Comparison of ENCODE assay signal across 8 mouse cellular contexts in the genomic region with DNA sequence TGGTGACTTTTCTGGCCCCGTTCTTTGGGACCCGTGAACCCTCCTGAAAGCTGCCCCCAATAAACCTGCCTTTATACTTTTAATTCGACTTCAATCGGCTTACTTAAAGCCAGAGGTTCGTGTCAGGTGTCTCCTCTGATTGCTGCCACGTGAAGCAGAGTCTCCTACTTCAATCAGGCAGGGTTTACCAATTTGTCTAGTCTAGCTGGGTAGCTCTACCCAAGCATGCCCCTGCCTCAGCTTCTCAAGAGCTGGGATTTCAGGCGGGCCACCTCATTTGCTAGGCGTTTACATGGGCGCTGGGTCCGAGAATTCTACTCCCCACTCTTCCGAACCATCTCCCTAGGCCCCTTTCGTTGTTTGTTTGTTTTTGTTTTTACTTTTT. TPM values are rescaled to one million over a fixed set of nuclear protein-coding genes. Genes with fewer than 3 reads are reported as not detected.
A peak's percentile ranks its signal among the peaks of the same experiment; 100 is the strongest.
DNase-seq lines count a peak whose midpoint lies in the region; ATAC-seq lines count a peak whose summit lies in the region.

No protein-coding gene starts in this region.

- H3K4me3 ChIP-seq in kidney, embryonic 16.5 days (ENCODE audit: low read length) = peak overlapping the region; percentile 32
- peak overlapping the region; percentile 51 for H3K4me3 ChIP-seq in embryonic facial prominence, embryonic 10.5 days
- H3K4me3 ChIP-seq in hindbrain, embryonic 15.5 days = no peak overlapping the region
- no peak overlapping the region for H3K4me3 ChIP-seq in midbrain, embryonic 16.5 days (ENCODE audit: low read depth, low read length)

- no peak for DNase-seq in kidney, adult 9 months
- no peak for DNase-seq in embryonic facial prominence, embryonic 10.5 days (ENCODE audit: low spot score)
- DNase-seq in cerebellum, adult 11 months = no peak
- DNase-seq in adrenal gland, postnatal 14 days = no peak
- no peak for DNase-seq in cerebellum, adult 18-20 months

- H3K9ac ChIP-seq in kidney, embryonic 16.5 days (replicated peaks; ENCODE audit: low read length) = peak overlapping the region; percentile 69; the same call in 1 of the 2 replicates
- no peak overlapping the region for H3K9ac ChIP-seq in hindbrain, embryonic 15.5 days
- peak overlapping the region; percentile 54; the same call in 1 of the 2 replicates for H3K9ac ChIP-seq in midbrain, embryonic 16.5 days (ENCODE audit: low read depth, low read length)

- peak overlapping the region; percentile 63 for H3K4me2 ChIP-seq in kidney, embryonic 16.5 days (replicated peaks; ENCODE audit: low read depth, low read length)
- H3K4me2 ChIP-seq in hindbrain, embryonic 15.5 days = peak overlapping the region; percentile 46
- H3K4me2 ChIP-seq in midbrain, embryonic 16.5 days (ENCODE audit: low read length) = peak overlapping the region; percentile 55

- no peak for ATAC-seq in kidney, embryonic 16.5 days (ENCODE audit: low FRiP score, low TSS enrichment)
- ATAC-seq in hindbrain, embryonic 15.5 days (ENCODE audit: low FRiP score, low read depth) = no peak
- ATAC-seq in midbrain, embryonic 16.5 days = no peak

- no peaks in the 10 kb centered on the region for H3K36me3 ChIP-seq in kidney, embryonic 16.5 days (ENCODE audit: insufficient read depth, low read length)
- H3K36me3 ChIP-seq in embryonic facial prominence, embryonic 10.5 days (replicated peaks) = peaks cover 3% of the 10 kb centered on the region
- H3K36me3 ChIP-seq in hindbrain, embryonic 15.5 days = no peaks in the 10 kb centered on the region
- no peaks in the 10 kb centered on the region for H3K36me3 ChIP-seq in midbrain, embryonic 16.5 days (ENCODE audit: control insufficient read depth, insufficient read depth, low read length)

- no peaks in the 10 kb centered on the region for H3K9me3 ChIP-seq in kidney, embryonic 16.5 days (ENCODE audit: low read length)
- no peaks in the 10 kb centered on the region for H3K9me3 ChIP-seq in embryonic facial prominence, embryonic 10.5 days
- H3K9me3 ChIP-seq in hindbrain, embryonic 15.5 days = no peaks in the 10 kb centered on the region
- H3K9me3 ChIP-seq in midbrain, embryonic 16.5 days (replicated peaks; ENCODE audit: control insufficient read depth, low read length, poor library complexity, severe bottlenecking) = no peaks in the 10 kb centered on the region

- 48% methylated on average over 12 of the region's 12 CpGs for WGBS in kidney, embryonic 16.5 days
- 37% methylated on average over 12 of the region's 12 CpGs for WGBS in embryonic facial prominence, embryonic 10.5 days
- WGBS in hindbrain, embryonic 15.5 days = 50% methylated on average over 12 of the region's 12 CpGs
- 33% methylated on average over 12 of the region's 12 CpGs for WGBS in midbrain, embryonic 16.5 days

- 0 out of 2 replicates have a peak, but pooled peaks cover 2% of the 10 kb centered on the region for H3K27me3 ChIP-seq in kidney, embryonic 16.5 days (ENCODE audit: insufficient read depth, low read length)
- H3K27me3 ChIP-seq in embryonic facial prominence, embryonic 10.5 days (replicated peaks; ENCODE audit: low read depth, poor library complexity, severe bottlenecking) = 0 out of 2 replicates have a peak, but pooled peaks cover 12% of the 10 kb centered on the region
- H3K27me3 ChIP-seq in hindbrain, embryonic 15.5 days = no peaks in the 10 kb centered on the region
- H3K27me3 ChIP-seq in midbrain, embryonic 16.5 days (ENCODE audit: control insufficient read depth, insufficient read depth, low read depth, low read length) = no peaks in the 10 kb centered on the region

- no peak overlapping the region for H3K27ac ChIP-seq in kidney, embryonic 16.5 days (ENCODE audit: low read length)
- peak overlapping the region; percentile 86 for H3K27ac ChIP-seq in embryonic facial prominence, embryonic 10.5 days (replicated peaks)
- no peak overlapping the region for H3K27ac ChIP-seq in hindbrain, embryonic 15.5 days (replicated peaks)
- no peak overlapping the region for H3K27ac ChIP-seq in midbrain, embryonic 16.5 days (ENCODE audit: low read length)

- H3K4me1 ChIP-seq in kidney, embryonic 16.5 days (ENCODE audit: insufficient read depth, low read length) = peaks cover 6% of the 10 kb centered on the region; the same call in 1 of the 2 replicates
- peaks cover 19% of the 10 kb centered on the region for H3K4me1 ChIP-seq in embryonic facial prominence, embryonic 10.5 days
- H3K4me1 ChIP-seq in hindbrain, embryonic 15.5 days (replicated peaks) = peaks cover 16% of the 10 kb centered on the region
- peaks cover 9% of the 10 kb centered on the region for H3K4me1 ChIP-seq in midbrain, embryonic 16.5 days (ENCODE audit: control insufficient read depth, insufficient read depth, low read length)

RNA-seq across cellular contexts. Expression of gene Klhdc4, which starts 21.1 kb away (rescaled TPM):
- polyA plus RNA-seq in kidney, embryonic 16.5 days (2015; fragmentation: Nextera tagmentation; extraction: Ambion mirVana) = 48.4 and 50.1 TPM in 2 replicates
- polyA plus RNA-seq in embryonic facial prominence, embryonic 10.5 days (2016; fragmentation: Nextera tagmentation; extraction: Ambion mirVana) = 67.3 and 71.2 TPM in 2 replicates
- polyA plus RNA-seq in hindbrain, embryonic 15.5 days (2015; fragmentation: Nextera tagmentation; extraction: Ambion mirVana) = 44.1 and 46.5 TPM in 2 replicates
- polyA plus RNA-seq in midbrain, embryonic 16.5 days (2015; fragmentation: Nextera tagmentation; extraction: Ambion mirVana) = 42.1 and 43.3 TPM in 2 replicates
- total RNA-seq in adrenal gland, postnatal 14 days (2021) = 20.4 and 22.3 TPM in 2 replicates

RNA-seq across cellular contexts. Expression of gene Slc7a5, which starts 57.1 kb away (rescaled TPM):
- polyA plus RNA-seq in kidney, embryonic 16.5 days (2015; fragmentation: Nextera tagmentation; extraction: Ambion mirVana) = 15.1 and 17.0 TPM in 2 replicates
- polyA plus RNA-seq in embryonic facial prominence, embryonic 10.5 days (2016; fragmentation: Nextera tagmentation; extraction: Ambion mirVana) = 18.7 and 21.0 TPM in 2 replicates
- 52.9 and 59.2 TPM in 2 replicates for polyA plus RNA-seq in hindbrain, embryonic 15.5 days (2015; fragmentation: Nextera tagmentation; extraction: Ambion mirVana)
- 48.9 and 50.8 TPM in 2 replicates for polyA plus RNA-seq in midbrain, embryonic 16.5 days (2015; fragmentation: Nextera tagmentation; extraction: Ambion mirVana)
- 41.4 and 46.8 TPM in 2 replicates for total RNA-seq in adrenal gland, postnatal 14 days (2021)

Comparison
In these comparisons a context has a peak if more than half of its experiments do, and no peak if none do; other contexts are left out.
1. H3K4me3 ChIP-seq: peak in kidney, embryonic 16.5 days (single experiment) and embryonic facial prominence, embryonic 10.5 days (single experiment); none in hindbrain, embryonic 15.5 days (single experiment) and midbrain, embryonic 16.5 days (single experiment).
2. Peak in every context shown above with its lines, with median percentiles within 50 percentile points of each other: H3K4me2 ChIP-seq.